Mouse (Mus musculus) gastrocnemius, adult 2 months (tissue): ENCODE data around the gene Kcnk6. TPM values are rescaled to one million over a fixed set of nuclear protein-coding genes. Genes with fewer than 3 reads are reported as not detected.
"Not testable (repeated sequence)": the region's sequence is repeated elsewhere in the genome, so short reads cannot be mapped to it uniquely, and the experiment has no call there.

Experiments used
- DNase-seq: peaks from one replicate; pipeline ENCODE4 v3.0.0; 2022
- H3K27ac ChIP-seq: fragments of 200-600 bp; 2 replicates; pipeline ENCODE4 v1.8.1; 2022; ENCODE audit warnings: mild to moderate bottlenecking
- H3K4me3 ChIP-seq: fragments of 200-600 bp; 2 replicates; pipeline ENCODE4 v1.8.1; 2022; ENCODE audit warnings: mild to moderate bottlenecking, moderate library complexity
- CTCF ChIP-seq: fragments of 200-600 bp; IDR thresholded peaks from 2 replicates; pipeline ENCODE4 v1.8.1; 2022; ENCODE audit warnings: antibody characterized with exemption, mild to moderate bottlenecking, moderate library complexity
- intact Hi-C: fragments of 180-260 bp; cut with DNase I; formaldehyde crosslinking; loops from one replicate; pipeline ENCODE4 v1.15.1; 2025
- total RNA-seq, 2 experiments: library from RNA; stranded (reverse); gene quantifications; 2 replicates each; pipeline ENCODE4 v1.2.3; 2021

The Kcnk6 gene
- total RNA-seq, 2 experiments from 2014 or later = 0.61 to 1.4 TPM

- Histone ChIP-seq H3K27ac (no peak within 1 kb of the TSS), H3K4me3 (no peak within 1 kb of the TSS)
- no peak for DNase-seq
- TF ChIP-seq CTCF = no peak
- intact Hi-C loops = loop anchor here (2.0 kb wide), 1 partner anchor 15 kb away; no protein-coding TSS in a partner anchor
These were observed 18.6 kb downstream of the Kcnk6 start, which contains the start of gene Catsperg1 for GRCm38 (mm10) chr7:29213675-29214082. TSS of gene Catsperg1 (minus strand) at chr7:29214035.

DNA sequence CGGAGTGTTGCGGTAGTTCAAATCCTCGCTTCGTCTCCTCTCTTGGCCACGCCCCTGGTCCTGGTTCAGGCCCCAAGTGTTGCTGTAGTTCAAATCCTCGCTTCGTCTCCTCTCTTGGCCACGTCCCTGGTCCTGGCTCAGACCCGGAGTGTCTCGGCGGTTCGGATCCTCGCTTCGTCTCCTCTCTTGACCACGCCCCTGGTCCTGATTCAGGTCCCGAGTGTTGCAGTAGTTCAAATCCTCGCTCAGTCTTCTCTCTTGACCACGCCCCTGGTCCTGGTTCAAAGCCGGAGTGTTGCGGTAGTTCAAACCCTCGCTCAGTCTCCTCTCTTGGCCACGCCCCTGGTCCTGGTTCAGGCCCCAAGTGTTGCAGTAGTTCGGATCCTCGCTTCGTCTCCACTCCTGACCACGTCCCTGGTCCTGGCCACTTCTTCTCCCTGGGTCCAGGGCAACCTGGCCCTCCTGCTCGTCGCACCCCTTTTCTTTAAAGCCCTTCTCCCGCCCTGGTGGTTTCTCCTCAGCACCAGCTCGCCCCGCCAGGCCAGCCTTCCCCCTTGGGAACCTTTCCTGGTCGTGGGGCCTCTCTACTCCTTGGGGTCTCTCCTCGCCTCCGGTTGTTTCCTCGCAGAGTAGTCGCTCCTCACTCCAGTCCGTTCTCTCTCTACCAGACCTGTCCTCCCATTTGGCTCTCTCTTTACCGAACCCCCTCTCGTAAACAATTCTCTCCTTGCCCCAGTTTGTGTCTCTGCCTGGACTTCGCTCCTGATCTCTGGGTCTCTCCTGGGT, 19.3 kb downstream of the Kcnk6 start:
- not testable (repeated sequence) for H3K27ac ChIP-seq, DNase-seq, H3K4me3 ChIP-seq
- intact Hi-C loops = loop anchor here (2.0 kb wide), 1 partner anchor 16 kb away; no protein-coding TSS in a partner anchor

GRCm38 (mm10) chr7:29212199-29212765, 20.0 kb downstream of the Kcnk6 start:
- intact Hi-C loops = loop anchor here (2.0 kb wide), 1 partner anchor 17 kb away; no protein-coding TSS in a partner anchor

GRCm38 (mm10) chr7:29211415-29212198, 20.7 kb downstream of the Kcnk6 start:
- intact Hi-C loops = loop anchor here (2.0 kb wide), 1 partner anchor 17 kb away; no protein-coding TSS in a partner anchor
- TF ChIP-seq CTCF = no peak
- peak; percentile 90 for DNase-seq
- peak overlapping the region; percentile 90 for H3K27ac ChIP-seq
- peak overlapping the region; percentile 79 for H3K4me3 ChIP-seq

More at GRCm38 (mm10) chr7:29212199-29212765, 20.0 kb downstream of the Kcnk6 start:
- Histone ChIP-seq H3K4me3 (peak overlapping the region; percentile 79), H3K27ac (peak overlapping the region; percentile 90)
- peak; percentile 28 for DNase-seq
- no peak for TF ChIP-seq CTCF

DNA sequence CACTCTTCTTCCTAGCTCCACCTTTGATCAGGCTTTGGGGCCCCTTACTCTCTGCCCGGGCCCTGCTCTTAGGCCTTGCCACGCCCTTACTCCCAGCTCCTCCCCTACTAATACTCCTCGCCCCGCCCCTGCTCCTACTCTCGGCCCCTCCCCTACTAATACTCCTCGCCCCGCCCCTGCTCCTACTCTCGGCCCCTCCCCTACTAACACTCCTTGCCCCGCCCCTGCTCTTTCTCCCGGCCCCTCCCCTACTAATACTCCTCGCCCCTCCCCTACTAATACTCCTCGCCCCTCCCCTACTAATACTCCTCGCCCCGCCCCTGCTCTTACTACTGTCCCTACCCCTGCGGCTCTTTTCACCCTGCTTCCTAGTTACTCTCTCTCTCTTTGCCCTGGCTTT, 21.3 kb downstream of the Kcnk6 start:
- intact Hi-C loops = not testable (repeated sequence)
- H3K27ac ChIP-seq = peak overlapping the region; percentile 90
- DNase-seq = peak; percentile 70
- peak overlapping the region; percentile 79 for H3K4me3 ChIP-seq

DNA sequence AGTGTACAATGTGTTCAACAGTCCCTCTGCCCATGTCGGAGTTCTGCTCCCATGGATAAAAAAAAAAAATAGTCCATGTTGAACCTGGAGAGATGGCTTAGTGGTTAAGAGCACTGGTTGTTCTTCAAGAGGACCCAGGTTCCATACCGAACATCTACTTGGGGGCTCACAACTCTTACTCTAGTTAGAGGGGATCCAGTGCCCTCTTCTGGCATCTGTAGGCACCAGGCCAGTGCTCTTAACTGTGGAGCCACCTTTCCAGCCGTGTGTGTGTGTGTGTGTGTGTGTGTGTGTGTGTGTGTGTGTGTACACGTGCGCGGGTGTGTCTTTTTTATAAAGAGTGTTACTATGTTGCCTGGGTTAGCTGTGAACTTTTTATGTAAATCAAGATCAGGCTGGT, 29.7 kb downstream of the Kcnk6 start:
- Histone ChIP-seq H3K4me3 (no peak overlapping the region), H3K27ac (no peak overlapping the region)
- intact Hi-C loops = no loop called here
- no peak for DNase-seq
- no peak for TF ChIP-seq CTCF

DNA sequence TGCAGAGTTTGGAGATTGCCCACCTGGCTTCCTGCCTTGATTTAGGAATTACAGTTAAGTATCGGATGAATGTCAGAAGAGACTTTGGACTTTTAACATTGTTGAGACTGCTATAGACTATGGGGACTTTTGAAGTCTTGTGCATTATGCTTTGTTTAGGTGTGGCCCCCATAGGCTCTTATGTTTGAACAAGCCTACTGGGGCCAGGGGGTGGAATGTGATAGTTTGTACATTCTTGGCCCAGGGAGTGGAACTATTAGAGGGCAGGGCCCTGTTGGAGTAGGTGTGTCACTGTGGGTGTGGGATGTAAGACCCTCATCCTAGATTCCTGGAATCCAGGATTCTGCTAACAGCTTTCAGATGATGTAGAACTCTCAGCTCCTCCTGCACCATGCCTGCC, 38.1 kb downstream of the Kcnk6 start:
- DNase-seq, intact Hi-C loops, H3K27ac ChIP-seq, H3K4me3 ChIP-seq: not testable (repeated sequence)

DNA sequence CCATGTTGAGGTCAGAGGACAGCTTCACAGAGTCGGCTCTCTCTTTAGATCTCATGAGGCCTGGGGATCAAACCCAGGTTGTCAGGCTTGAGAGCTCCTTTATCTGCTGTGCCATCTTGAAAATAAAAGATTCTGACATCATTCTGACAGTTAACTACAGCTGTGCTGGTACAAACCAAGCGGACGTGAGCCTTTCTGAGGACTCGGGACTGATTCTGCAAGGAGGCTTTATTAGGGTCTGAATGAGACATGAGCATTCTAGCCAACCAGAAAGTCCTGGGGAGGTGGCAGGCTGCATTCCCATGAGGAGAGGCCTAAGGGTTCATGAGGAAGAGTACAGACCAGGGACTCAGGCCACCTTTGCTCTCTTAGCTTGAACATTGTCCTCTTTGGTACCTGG, 51.0 kb downstream of the Kcnk6 start:
- not testable (repeated sequence) for DNase-seq, H3K4me3 ChIP-seq, H3K27ac ChIP-seq
- intact Hi-C loops = loop anchor here (2.0 kb wide), 1 partner anchor 53 kb away; no protein-coding TSS in a partner anchor

- no peak for TF ChIP-seq CTCF
- Histone ChIP-seq H3K27ac (peak overlapping the region; percentile 96), H3K4me3 (peak overlapping the region; percentile 74)
- intact Hi-C loops = loop anchor here (2.0 kb wide), 1 partner anchor 54 kb away; no protein-coding TSS in a partner anchor
- DNase-seq = no peak
These were observed 51.5 kb downstream of the Kcnk6 start for GRCm38 (mm10) chr7:29180854-29181236.

- peak; percentile 72 for TF ChIP-seq CTCF
These were observed 52.0 kb downstream of the Kcnk6 start, which contains the start of gene Psmd8 for GRCm38 (mm10) chr7:29180077-29180853. TSS of gene Psmd8 (minus strand) at chr7:29180701.

DNA sequence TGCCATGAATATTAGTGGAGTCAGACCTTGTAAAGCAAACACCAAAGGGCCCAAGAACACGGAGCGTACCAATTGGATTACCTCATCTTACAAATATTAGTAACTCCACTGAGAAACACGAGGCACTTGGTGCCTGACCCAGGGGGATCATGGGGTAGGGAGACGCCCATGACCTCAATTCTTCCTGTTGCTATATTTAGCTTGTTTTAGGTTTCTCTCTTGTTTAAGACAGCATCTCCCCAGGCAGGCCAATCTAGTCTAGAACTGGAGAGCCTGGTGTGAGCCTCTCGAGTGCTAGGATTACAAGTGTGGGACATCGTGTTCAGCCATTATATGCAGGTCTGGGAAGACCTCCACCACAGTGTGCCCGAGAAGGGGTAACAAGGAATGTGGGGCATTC, 53.0 kb downstream of the Kcnk6 start:
- Histone ChIP-seq H3K4me3 (peak overlapping the region; percentile 74), H3K27ac (peak overlapping the region; percentile 96)
- DNase-seq = peak; percentile 47
- no peak for TF ChIP-seq CTCF
- intact Hi-C loops = loop anchor here (2.0 to 10.0 kb wide), 3 partner anchors 55 to 415 kb away; partner anchors contain the start of genes Dpf1, Nfkbib, Ryr1 and Sirt2

More at GRCm38 (mm10) chr7:29180077-29180853, 52.0 kb downstream of the Kcnk6 start, which contains the start of gene Psmd8:
- peak within 1 kb of the TSS; percentile 96 for H3K27ac ChIP-seq
- peak; percentile 98 for DNase-seq
- intact Hi-C loops = loop anchor here (2.0 kb wide), 1 partner anchor 55 kb away; no protein-coding TSS in a partner anchor
- H3K4me3 ChIP-seq = peak within 1 kb of the TSS; percentile 74
